Mouse (Mus musculus) forebrain, embryonic 15.5 days (tissue): ENCODE data around the gene 2510039O18Rik. TPM values are rescaled to one million over a fixed set of nuclear protein-coding genes. Genes with fewer than 3 reads are reported as not detected.

Experiments used
- ATAC-seq: fragments of 200-750 bp; cut with Nextera tagmentation; replicated peaks from 2 replicates; pipeline ENCODE4 v1.8.0; 2017; ENCODE audit warnings: mild to moderate bottlenecking, moderate TSS enrichment, moderate library complexity
- H3K27ac ChIP-seq: fragments of 300-500 bp; sonication (generic); replicated peaks from 2 replicates; pipeline ENCODE4 v1.5.1; 2015; ENCODE audit warnings: mild to moderate bottlenecking, inconsistent platforms
- H3K27me3 ChIP-seq: fragments of 300-500 bp; sonication (generic); 2 replicates; pipeline ENCODE4 v1.6.1; 2015; ENCODE audit warnings: inconsistent platforms
- H3K36me3 ChIP-seq: fragments of 300-500 bp; sonication (generic); 2 replicates; pipeline ENCODE4 v1.6.1; 2015; ENCODE audit warnings: mild to moderate bottlenecking, inconsistent platforms
- H3K4me1 ChIP-seq: fragments of 300-500 bp; sonication (generic); 2 replicates; pipeline ENCODE4 v1.6.1; 2015; ENCODE audit warnings: inconsistent platforms
- H3K4me2 ChIP-seq: fragments of 300-500 bp; sonication (generic); replicated peaks from 2 replicates; pipeline ENCODE4 v1.6.1; 2015; ENCODE audit warnings: mild to moderate bottlenecking, inconsistent platforms
- H3K4me3 ChIP-seq: fragments of 300-500 bp; sonication (generic); 2 replicates; pipeline ENCODE4 v1.5.1; 2015; ENCODE audit warnings: mild to moderate bottlenecking, inconsistent platforms
- H3K9ac ChIP-seq: fragments of 300-500 bp; sonication (generic); replicated peaks from 2 replicates; pipeline ENCODE4 v1.6.1; 2015; ENCODE audit warnings: mild to moderate bottlenecking, inconsistent platforms
- H3K9me3 ChIP-seq: fragments of 300-500 bp; sonication (generic); 2 replicates; pipeline ENCODE4 v1.6.1; 2016; ENCODE audit warnings: inconsistent platforms
- WGBS: fragments of 180-500 bp; shearing (Covaris S2); methylation state at CpG from one replicate; pipeline ENCODE4 v1.1.7; 2015; ENCODE audit warnings: mixed read lengths; 5-methylcytosine and 5-hydroxymethylcytosine counted together
- polyA plus RNA-seq: library from polyadenylated mRNA; unstranded; fragments of >200 nt; fragmentation: Nextera tagmentation; extraction: Ambion mirVana; gene quantifications from 2 replicates; pipeline ENCODE4 v1.2.1, GENCODE M21; 2015

2510039O18Rik gene
- polyA plus RNA-seq, 1 experiment from 2014 or later, result 13.8 TPM

DNA sequence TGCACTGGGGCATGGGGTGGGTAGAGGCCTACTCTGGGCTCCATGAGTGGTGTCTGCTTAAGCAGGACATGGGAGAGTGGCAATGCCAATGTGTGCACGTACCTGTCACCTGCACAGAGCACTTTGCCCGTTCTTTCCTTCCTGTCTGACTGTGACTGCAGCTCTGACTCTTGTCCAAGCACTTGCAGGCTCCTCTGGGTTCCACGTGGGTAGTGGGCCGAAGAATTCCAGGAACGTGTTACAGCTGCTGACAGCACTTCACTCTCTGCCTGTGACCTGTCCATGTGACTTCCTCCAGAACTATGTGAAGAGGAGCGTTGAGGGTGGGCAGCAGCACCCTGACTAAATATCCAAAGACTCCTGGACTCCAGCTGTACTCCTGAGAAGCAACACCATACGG, 25.0 kb downstream of the 2510039O18Rik start:
- H3K9me3 ChIP-seq, result no peaks in the 10 kb centered on the region
- H3K27me3 ChIP-seq, result no peaks in the 10 kb centered on the region
- no peaks in the 10 kb centered on the region for H3K4me1 ChIP-seq
- no peak overlapping the region for H3K4me2 ChIP-seq
- no peak overlapping the region for H3K27ac ChIP-seq
- 83% methylated on average over 7 of the region's 7 CpGs for WGBS
- no peaks in the 10 kb centered on the region for H3K36me3 ChIP-seq
- no peak for ATAC-seq
- no peak overlapping the region for H3K4me3 ChIP-seq
- no peak overlapping the region for H3K9ac ChIP-seq

DNA sequence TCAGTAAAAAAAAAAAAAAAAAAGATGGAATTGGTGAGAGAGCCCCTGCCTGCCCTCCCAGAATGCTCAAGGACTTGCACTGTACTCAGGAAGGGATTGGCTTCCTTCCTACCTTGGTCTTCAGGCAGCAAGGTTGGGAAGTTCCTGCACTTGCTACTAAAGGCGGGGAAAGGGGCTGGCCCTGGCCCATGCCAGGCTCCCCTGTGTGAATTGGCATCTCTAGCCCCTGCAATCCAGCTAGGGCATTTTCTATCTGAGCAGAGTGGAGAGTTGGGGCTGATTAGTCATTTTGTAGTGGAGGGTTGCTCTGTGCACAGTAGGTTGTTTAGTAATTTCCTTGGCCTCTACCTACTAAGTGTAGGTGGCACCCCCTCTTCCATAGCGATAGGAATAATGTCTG, 28.1 kb downstream of the 2510039O18Rik start:
- no peak for ATAC-seq
- Histone ChIP-seq H3K4me1 (no peaks in the 10 kb centered on the region), H3K27me3 (no peaks in the 10 kb centered on the region), H3K4me2 (no peak overlapping the region), H3K4me3 (no peak overlapping the region), H3K9me3 (no peaks in the 10 kb centered on the region), H3K27ac (no peak overlapping the region), H3K36me3 (no peaks in the 10 kb centered on the region), H3K9ac (no peak overlapping the region)
- 89% methylated on average over 2 of the region's 2 CpGs for WGBS

GRCm38 (mm10) chr4:147969337-147969736, 28.6 kb downstream of the 2510039O18Rik start:
- H3K9me3 ChIP-seq, result no peaks in the 10 kb centered on the region

DNA sequence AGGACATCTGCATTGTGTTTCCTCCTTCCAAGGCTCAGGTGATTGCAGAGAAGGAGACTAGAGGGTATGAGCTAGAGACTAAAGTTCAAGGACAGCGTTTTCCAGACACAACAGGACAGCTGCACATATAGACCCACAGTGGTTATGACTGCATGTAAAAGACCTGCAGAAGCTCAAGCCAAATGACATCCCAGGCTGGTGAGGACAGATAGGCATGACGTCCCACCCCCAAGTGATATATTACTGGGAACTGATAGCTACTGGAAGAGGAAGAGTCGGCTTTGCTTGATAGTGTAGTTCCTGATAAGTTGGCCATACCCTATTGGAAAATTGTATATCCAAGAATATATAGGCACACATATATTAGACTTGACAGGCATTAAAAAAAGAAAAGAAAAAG, 35.5 kb downstream of the 2510039O18Rik start:
- Histone ChIP-seq H3K4me2 (no peak overlapping the region), H3K27ac (no peak overlapping the region)
- WGBS, result 80% methylated on average over 3 of the region's 3 CpGs

More at GRCm38 (mm10) chr4:147969337-147969736, 28.6 kb downstream of the 2510039O18Rik start:
- Histone ChIP-seq H3K4me3 (no peak overlapping the region), H3K36me3 (no peaks in the 10 kb centered on the region), H3K27ac (no peak overlapping the region), H3K4me2 (no peak overlapping the region), H3K4me1 (no peaks in the 10 kb centered on the region), H3K9ac (no peak overlapping the region), H3K27me3 (no peaks in the 10 kb centered on the region)
- 60% methylated on average over 9 of the region's 9 CpGs for WGBS
- ATAC-seq, result no peak

GRCm38 (mm10) chr4:147977726-147978125, 37.0 kb downstream of the 2510039O18Rik start:
- Histone ChIP-seq H3K9me3 (peaks cover 3% of the 10 kb centered on the region; the same call in 1 of the 2 replicates), H3K4me1 (no peaks in the 10 kb centered on the region), H3K27ac (no peak overlapping the region), H3K36me3 (no peaks in the 10 kb centered on the region), H3K4me3 (no peak overlapping the region), H3K4me2 (no peak overlapping the region), H3K27me3 (no peaks in the 10 kb centered on the region), H3K9ac (no peak overlapping the region)
- ATAC-seq, result no peak
- WGBS, result 81% methylated on average over 4 of the region's 4 CpGs

More for the DNA sequence above, 35.5 kb downstream of the 2510039O18Rik start:
- ATAC-seq, result no peak
- peaks cover 3% of the 10 kb centered on the region; the same call in 1 of the 2 replicates for H3K9me3 ChIP-seq
- H3K9ac ChIP-seq, result no peak overlapping the region
- H3K27me3 ChIP-seq, result no peaks in the 10 kb centered on the region
- no peaks in the 10 kb centered on the region for H3K36me3 ChIP-seq
- no peaks in the 10 kb centered on the region for H3K4me1 ChIP-seq
- H3K4me3 ChIP-seq, result no peak overlapping the region

GRCm38 (mm10) chr4:147978391-147978790, 37.7 kb downstream of the 2510039O18Rik start:
- WGBS, result 93% methylated on average over 6 of the region's 6 CpGs
- peaks cover under 1% of the 10 kb centered on the region; the same call in 1 of the 2 replicates for H3K27me3 ChIP-seq
- H3K4me3 ChIP-seq, result no peak overlapping the region
- H3K27ac ChIP-seq, result no peak overlapping the region
- no peak overlapping the region for H3K4me2 ChIP-seq
- no peaks in the 10 kb centered on the region for H3K36me3 ChIP-seq
- ATAC-seq, result no peak
- H3K9me3 ChIP-seq, result peaks cover 3% of the 10 kb centered on the region; the same call in 1 of the 2 replicates
- no peak overlapping the region for H3K9ac ChIP-seq
- H3K4me1 ChIP-seq, result no peaks in the 10 kb centered on the region

DNA sequence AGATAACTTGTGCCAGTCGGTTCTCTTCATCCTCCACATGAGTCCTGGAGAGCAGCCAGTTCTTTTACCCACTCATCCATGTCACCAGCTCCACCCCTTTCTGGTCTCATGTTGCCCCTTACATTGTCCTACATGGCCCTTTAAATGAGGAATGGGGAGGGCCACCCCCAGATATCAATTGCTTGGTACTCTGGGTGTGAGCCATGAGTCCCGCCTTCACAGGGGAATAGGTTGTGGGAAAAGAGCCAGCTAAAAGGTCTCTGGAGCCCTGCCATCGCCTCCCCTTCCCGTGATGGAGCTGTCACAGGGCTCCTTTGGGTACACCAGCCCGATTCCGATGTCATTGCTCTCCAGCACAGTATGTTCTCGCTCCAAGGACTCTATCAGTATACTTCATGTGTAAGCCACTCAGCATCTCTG, 38.8 kb downstream of the 2510039O18Rik start:
- no peak for ATAC-seq
- no peaks in the 10 kb centered on the region for H3K4me1 ChIP-seq
- WGBS, result 55% methylated on average over 7 of the region's 7 CpGs
- no peaks in the 10 kb centered on the region for H3K36me3 ChIP-seq
- H3K27me3 ChIP-seq, result peaks cover 5% of the 10 kb centered on the region; the same call in 1 of the 2 replicates
- H3K9me3 ChIP-seq, result peaks cover 2% of the 10 kb centered on the region; the same call in 1 of the 2 replicates
- no peak overlapping the region for H3K4me2 ChIP-seq
- no peak overlapping the region for H3K9ac ChIP-seq
- H3K4me3 ChIP-seq, result no peak overlapping the region
- no peak overlapping the region for H3K27ac ChIP-seq

GRCm38 (mm10) chr4:147985205-147986132, 44.8 kb downstream of the 2510039O18Rik start, which contains the start of gene Nppb:
Gene Nppb, plus strand, starts transcription at chr4:147985788.
- 38% methylated on average over 20 of the region's 20 CpGs for WGBS
- no peaks in the 10 kb centered on the region for H3K36me3 ChIP-seq
- H3K4me3 ChIP-seq, result no peak within 1 kb of the TSS
- no peak for ATAC-seq
- no peak within 1 kb of the TSS for H3K27ac ChIP-seq
- no peaks in the 10 kb centered on the region for H3K9me3 ChIP-seq
- H3K4me2 ChIP-seq, result no peak within 1 kb of the TSS
- no peak within 1 kb of the TSS for H3K9ac ChIP-seq
- H3K4me1 ChIP-seq, result no peaks in the 10 kb centered on the region
- H3K27me3 ChIP-seq, result peaks cover 5% of the 10 kb centered on the region; the same call in 1 of the 2 replicates

GRCm38 (mm10) chr4:147993571-147994095, 52.9 kb downstream of the 2510039O18Rik start:
- 67% methylated on average over 7 of the region's 7 CpGs for WGBS

DNA sequence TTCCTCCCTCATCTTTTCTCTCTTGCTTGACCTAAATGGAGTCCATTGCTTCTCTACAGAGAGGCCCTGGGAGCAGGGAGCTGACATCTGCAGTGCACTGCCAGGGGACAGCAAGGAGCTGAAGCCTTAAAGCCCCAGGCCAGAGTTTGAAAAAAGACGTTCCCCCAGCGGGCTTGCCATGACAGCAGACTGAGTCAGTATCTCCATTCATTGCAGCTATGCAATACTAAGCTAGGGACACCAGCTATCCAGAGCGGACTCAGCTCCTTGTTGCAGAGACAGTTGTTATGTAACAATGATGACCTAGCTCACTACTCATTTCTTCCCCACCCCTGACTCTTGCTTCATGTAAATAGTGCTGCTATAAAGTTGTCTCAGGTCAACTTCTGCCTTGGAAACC, 54.6 kb downstream of the 2510039O18Rik start:
- no peak overlapping the region for H3K9ac ChIP-seq
- H3K36me3 ChIP-seq, result no peaks in the 10 kb centered on the region
- 89% methylated on average over 3 of the region's 3 CpGs for WGBS
- no peaks in the 10 kb centered on the region for H3K27me3 ChIP-seq
- no peak overlapping the region for H3K27ac ChIP-seq
- no peak for ATAC-seq
- H3K9me3 ChIP-seq, result no peaks in the 10 kb centered on the region
- no peak overlapping the region for H3K4me3 ChIP-seq
- no peak overlapping the region for H3K4me2 ChIP-seq
- no peaks in the 10 kb centered on the region for H3K4me1 ChIP-seq

More at GRCm38 (mm10) chr4:147993571-147994095, 52.9 kb downstream of the 2510039O18Rik start:
- Histone ChIP-seq H3K9ac (no peak overlapping the region), H3K9me3 (no peaks in the 10 kb centered on the region), H3K4me1 (no peaks in the 10 kb centered on the region), H3K27me3 (no peaks in the 10 kb centered on the region), H3K36me3 (no peaks in the 10 kb centered on the region), H3K4me2 (no peak overlapping the region), H3K4me3 (no peak overlapping the region), H3K27ac (no peak overlapping the region)
- no peak for ATAC-seq
